Mouse (Mus musculus) gastrocnemius, postnatal 10 days (tissue): ENCODE data around the gene Adrm1. TPM values are rescaled to one million over a fixed set of nuclear protein-coding genes. Genes with fewer than 3 reads are reported as not detected.

ENCODE experiments used
- DNase-seq: peaks from one replicate; pipeline ENCODE4 v3.0.0; 2021; ENCODE audit warnings: mixed read lengths
- total RNA-seq, 2 experiments: library from RNA; stranded (reverse); gene quantifications; 2 replicates each; pipeline ENCODE4 v1.2.3; 2021

Gene Adrm1
- total RNA-seq, 2 experiments from 2014 or later = 97.8 to 108 TPM

DNA sequence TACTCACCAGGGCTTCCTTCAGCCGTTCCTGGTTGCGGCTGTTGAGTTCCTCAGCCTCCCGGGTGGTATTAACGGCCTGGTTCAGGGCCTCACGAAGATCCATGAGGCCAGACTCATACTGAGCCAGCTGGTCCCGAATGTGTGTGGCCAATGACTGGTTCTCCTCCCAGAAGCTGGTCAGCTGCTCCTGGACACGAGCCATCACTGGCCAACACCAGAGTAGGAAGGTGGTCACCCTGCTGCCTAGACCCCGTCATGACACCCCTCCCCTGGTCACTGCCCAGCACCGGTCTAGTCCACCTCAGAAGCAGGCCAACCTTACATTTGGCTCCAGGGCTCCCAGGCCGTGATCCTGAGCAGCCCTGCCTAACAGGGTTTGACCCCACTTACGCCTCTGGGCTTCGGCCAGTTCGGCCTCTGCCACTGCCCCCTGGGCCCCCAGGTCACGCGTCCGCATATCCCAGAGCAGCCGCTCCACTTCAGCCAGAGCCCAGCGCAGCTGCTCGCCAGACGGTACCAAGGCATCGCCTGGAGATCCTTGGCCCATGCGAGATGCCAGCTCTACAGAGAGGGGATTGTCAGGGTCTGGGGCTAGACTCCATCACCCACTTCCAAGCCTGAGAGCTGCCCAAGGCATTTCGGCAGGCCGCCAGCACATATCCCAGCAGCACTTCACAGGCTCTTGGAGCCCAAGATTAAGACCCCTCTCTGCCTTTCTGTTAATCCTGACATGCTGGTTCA lies 12.9 kb downstream of the Adrm1 start:
- DNase-seq = peak; percentile 51

DNA sequence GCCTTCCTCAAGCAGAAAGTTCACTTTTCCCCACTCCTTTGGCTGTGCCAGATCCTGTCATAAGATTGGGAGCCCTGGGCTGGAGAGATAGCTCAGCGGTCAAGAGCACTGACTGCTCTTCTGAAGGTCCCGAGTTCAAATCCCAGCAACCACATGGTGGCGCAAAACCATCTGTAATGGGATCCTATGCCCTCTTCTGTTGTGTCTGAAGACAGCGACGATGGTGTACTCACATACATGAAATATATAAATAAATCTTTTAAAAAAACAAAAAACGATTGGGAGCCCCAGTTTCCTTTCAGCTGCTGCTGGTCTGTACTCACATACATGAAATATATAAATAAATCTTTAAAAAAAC lies 13.4 kb downstream of the Adrm1 start:
- no peak for DNase-seq

DNA sequence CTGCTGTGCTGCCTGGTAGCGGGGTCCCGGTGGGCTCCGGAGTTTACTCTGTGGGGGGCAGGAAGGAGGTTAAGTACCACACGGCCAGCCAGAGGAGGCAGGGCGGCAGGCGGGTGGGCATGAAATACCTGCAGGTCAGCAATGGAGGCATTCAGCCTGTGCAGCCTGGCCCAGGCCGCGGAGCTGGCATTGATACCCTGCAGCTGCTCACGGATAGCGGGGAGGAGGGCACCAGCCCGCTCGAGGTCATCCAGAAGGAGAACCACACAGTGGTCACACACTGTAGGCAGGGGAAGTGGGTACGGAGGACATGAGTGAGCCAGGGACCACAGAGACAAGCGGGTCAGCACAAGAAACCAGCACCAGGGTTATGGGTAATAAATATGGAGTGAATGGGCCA lies 14.4 kb downstream of the Adrm1 start:
- DNase-seq = peak; percentile 64

DNA sequence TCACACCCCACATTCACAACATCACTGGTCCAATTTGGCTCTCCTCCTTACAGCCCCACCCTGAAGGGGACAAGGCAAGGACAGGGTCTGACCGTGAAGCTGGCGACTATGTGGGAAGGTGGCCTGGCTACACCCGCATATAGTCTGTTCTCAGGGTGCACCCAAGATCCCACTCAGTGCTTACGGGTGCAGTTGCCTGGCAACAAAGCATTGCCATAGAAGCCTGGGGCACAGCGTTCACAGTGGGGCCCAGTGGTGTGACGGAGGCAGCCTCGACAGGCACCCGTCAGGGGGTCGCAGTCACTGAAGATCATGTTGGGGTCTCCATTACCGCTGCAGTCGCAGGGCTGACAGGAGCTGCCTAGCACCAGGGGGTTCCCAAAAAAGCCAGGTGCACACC lies 16.1 kb downstream of the Adrm1 start:
- DNase-seq = no peak

DNA sequence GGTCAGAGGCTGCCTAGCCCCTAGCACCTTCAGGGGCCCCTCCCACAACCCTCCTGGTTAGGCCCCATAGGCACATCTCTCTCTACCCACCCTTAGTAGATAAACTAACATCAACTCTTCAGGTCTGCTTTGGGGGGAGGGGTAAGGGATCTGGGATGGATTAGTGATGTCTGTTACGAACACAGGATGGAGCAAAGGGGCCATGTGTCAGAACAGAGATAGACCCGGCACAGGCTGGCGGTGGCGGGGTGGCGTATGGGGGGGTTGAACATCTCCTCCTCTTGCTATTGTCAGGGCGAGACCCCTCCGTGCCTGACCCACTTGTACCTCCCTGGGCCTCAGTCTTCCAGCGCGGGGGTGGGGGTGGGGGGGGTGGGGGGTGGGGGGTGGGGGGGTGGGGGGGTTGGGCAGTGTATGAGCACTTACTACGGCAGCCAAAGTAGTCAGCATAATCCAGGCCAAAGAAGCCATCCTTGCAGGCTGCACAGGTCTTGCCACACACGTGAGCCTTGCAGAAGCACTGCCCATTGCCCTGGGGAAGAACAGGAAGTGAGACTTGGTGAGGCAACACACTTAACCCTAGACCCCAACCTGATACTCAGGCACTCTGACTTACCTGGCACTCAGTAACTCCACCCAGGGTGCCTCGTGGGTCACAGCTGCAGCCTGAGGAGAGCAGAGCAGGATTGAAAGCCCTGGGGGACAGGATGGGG lies 25.5 kb downstream of the Adrm1 start:
- DNase-seq = no peak

DNA sequence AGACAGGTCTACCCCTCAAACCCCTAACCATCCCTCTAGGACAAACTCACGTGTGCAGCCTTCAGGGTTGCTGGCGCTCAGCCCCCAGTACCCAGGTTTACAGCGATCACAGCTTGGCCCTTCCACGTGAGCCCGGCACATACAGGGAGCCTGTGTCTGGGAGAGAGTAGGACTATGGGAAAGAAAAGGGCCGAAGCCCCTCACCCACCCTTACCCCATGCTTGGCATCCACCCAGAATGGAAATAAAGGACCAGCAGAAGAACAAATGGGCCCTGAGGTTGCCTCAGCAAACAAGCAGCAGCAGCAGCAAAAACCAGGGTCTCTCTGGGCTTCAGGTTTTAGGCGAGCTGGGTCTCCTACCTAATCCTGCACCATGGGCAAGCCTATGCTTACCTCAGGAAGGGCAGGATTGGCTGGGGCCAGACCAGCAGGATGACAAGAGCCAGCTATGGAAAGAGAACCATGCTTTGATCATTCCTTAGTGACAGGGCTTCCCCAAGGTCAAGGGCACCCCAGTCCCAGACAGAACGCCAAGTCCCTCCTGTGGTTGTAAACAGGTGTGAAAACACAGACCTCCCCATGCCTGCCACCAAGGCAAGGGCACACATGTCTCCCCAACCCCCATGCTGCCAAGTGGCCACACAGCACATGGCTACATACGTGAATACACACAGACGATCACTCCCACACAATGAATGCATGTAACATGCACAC lies 26.2 kb downstream of the Adrm1 start:
- DNase-seq = no peak

DNA sequence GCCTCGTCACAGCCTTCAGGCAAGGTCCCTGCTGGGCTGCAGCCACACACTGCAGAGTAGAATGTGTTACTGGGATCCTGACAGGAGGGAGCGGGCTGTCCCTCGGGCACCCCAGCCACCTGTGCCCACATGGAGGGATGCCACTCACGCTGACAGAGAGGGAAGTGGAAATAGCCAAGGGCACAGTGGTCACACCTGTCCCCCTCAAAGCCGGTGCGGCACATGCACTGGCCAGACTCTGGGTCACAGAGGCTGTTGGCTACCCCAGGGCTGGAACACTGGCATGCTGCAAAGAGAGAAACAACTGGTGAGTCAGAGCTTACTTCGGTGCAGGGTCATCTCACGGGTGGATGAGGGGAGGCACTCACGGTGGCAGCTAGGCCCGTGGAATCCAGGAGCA lies 27.5 kb downstream of the Adrm1 start:
- no peak for DNase-seq

DNA sequence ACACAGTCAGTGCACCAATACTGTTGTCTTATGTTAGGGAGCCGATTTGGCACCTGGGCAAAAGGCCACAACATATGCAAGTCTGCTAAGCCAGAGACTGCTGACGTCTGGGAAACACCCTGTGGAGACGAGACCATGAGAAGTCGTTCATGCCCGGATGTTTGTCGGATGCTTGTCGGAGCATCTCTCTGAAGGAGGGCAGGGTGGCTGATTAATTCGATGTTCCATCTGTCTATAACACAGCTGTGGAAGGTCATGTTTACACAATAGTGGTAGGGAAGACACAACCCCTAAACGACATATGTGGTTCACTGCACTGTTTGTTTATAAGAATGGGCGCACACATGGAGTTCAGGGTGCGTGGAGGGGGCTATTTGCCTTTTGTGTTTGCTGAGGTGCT lies 29.4 kb downstream of the Adrm1 start:
- no peak for DNase-seq

DNA sequence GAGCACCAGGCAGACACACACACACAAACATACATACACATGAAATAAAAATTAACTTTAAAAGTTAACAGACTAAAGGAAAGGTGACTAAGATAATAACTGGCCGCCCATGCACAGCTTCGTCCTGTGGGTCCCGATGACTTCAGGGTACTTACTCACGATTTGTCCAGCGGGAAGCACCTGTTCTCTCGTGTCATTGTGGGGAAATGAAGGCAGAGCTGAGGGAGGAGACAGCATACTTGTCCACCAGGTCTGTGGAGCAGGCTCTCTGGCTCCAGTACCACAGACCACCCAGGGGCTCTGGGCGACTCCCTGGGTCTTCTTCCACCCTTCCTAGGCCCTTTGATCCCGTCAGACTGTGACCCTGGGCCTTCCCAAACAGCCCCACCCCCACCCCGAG lies 30.0 kb downstream of the Adrm1 start:
- DNase-seq = no peak

DNA sequence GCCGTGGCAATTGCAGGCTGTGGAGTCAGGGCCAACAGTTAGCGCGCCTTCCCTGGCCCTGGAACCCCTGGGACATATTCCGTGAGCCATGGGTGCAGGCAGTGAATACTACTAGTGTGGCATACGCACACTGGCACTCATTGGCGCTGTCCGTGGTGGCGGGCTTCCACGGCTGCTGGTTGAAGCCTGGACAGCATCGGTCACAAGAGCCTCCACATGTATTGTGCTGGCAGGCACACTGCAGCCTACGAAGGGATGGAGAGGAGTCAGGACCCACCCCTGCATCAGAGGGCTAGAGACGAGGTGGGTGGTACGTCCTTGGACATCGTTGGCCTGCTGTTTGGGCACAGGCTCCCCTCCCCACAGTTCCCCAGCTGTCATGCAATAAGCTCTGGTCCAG lies 31.0 kb downstream of the Adrm1 start:
- no peak for DNase-seq

DNA sequence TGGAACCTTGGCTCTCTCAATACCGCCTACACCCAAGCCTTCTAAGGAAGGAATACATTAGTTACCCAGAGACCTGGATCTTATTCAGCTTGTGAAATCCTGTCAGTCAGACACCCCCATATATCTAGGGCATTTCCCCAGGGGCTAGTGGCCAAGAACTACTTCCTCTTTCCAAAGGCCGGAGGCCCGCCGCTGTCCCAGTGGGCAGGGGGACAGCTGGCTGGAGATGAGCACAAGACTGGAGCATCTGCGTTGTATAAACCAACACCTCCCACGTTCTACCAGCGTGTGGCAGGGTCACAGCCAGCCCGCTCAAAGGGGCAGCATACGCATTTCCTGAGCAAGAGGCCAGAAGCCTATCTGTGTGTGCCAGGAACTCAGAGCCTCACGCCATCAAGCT lies 31.5 kb downstream of the Adrm1 start:
- DNase-seq = no peak

DNA sequence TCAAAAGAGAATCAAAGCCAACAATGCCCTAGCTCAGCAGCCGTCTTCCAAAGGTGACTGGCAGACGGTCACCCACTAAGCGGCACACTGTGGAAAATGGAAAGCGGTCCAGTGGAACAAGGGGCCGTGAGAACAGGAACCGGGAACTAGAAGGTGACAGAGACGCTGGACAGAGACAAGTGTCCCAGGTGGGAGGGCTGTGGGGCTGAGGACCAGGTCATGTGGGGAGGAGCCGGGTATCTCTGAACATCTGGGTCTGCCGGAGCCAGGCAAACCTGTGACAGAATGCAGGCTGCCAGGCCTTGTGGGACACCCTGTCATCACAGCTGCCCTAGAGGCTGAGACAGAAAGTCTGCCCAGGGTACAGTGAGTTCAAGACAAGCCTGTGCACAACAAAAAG lies 33.2 kb downstream of the Adrm1 start:
- no peak for DNase-seq

DNA sequence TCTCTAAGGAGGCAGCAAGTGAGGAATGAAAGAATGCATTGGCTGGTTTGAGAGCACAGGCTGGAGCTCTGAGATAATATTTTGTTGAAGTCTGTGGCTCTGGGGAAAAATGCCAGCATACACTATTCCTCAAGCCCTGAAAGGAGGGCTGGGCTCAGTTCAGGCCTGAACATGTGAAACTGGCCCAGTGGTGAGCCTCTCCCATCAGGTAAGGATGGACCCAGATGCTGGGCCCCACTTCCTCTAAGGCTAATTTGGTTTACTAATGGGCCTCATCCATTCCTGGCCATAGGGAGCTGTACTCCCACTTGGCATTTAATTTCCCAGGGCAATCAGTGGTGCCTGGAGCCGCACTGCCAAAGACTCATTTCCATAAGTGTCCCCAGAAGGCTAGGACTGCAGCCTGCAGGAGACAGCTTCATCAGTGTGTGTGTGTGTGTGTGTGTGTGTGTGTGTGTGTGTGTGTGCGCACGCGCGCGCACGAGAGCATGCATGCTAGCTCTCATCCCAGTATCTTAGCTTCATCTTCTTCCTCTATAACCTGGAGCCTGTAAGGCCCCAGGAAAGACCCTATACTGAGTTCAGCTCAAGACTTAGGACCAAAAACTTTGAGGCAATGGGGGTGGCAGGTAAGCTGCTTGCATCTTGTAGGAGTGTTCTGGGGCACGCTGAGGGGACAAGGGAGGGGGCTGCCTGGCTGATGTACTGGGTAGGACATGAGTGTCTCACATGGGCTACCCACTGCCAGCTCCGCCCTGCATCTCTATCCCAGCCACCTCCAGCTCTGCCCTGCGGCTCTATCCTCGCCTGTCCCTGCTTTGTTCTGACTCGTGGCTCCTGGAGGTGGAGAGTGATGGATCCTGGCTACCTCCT lies 34.0 kb downstream of the Adrm1 start:
- no peak for DNase-seq

DNA sequence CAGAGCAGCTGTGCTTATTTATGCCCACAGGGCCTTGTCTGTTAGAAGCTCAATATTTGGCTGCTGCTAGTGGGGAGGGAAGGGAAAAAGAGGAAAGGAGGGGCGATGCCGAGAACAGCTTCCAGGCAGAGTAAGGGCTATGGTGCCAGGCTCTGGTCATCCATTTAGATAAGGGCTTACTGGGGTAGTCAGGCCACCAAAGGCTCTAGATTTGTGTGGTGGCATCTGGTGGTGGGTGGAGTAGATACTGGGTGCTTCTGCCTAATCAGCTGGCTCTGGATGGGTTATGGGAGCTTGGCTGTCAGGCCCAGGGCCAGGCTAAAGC lies 34.6 kb downstream of the Adrm1 start:
- no peak for DNase-seq

DNA sequence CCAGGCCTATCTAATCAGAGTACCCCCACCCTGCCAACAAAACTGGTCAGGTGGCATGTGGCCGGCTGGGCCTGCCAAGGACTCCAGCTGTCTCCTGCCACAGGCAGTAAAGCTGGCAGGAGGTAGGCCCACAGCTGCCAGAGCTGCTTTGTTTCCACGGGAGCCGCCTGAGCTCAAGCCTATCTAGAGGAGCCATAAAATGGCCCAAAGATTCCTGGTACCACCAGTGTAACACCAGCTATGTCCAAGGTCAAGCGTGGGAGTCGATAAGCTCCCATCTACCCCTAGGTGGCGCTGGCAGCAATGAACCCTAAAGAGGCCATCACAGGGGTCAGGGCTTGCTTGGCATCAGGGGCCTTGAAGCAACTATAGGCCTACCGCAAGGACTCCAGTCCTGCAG lies 36.6 kb downstream of the Adrm1 start:
- peak; percentile 73 for DNase-seq

DNA sequence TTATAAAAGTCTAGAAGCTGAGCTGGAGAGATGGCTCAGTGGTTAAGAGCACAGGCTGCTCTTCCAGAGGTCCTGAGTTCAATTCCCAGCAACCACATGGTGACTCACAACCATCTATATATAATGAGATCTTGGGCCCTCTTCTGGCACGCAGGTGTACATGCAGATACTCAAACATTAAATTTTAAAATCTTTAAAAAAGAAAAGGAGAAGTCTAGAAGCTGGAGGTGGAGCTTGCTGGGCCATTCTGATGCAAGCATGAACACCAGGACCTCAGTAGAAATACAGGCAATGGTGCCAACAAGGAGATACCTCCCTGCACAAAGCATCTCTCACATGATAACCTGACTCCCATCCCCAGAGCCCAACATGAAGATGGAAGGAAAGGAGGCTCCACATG lies 37.7 kb downstream of the Adrm1 start:
- no peak for DNase-seq

DNA sequence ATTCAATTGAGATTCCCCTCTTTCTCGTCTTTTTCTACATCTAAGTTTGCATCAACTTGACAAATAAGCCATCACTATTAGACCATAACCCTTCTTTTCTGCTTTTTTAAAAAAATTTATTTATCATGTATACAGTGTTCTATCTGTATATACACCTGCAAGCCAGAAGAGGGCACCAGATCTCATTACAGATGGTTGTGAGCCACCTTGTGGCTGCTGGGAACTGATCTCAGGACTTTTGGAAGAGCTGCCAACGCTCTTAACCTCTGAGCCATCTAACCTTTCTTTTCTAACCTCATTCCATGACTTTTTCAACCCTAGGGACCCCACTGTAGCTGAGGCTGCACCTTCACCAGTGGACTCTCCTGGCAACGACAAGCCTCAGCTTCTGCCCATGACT lies 41.0 kb downstream of the Adrm1 start:
- DNase-seq = no peak

DNA sequence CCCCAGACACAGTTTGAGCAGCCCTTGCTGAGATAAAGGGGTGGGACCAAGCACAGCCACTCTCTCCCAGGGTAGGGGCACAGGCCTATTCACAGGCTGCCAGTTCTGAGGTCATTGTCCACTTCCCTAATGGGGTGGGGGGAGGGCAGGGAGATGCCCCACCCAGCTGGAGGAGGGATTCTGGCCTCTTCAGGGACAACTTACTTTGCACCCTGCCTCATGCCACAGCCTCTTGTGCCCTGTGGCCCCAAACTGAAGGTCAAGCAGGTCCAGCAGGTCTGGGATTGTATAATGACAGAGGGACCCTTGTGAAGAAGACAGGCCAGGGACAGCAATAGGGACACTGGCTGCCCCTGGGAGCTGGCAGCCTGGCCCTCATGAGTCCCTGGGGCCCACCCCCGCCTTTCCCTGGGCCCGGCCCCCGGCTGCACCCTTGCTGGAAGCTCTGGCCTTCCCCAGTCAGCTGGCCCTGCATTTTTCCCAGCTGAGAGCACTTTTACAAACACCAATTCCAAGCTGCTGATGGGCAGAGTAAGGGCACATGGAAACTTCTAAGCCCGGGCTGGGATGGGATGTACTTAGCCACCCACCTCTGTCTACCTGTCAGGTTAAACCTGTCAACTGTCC lies 43.2 kb downstream of the Adrm1 start:
- no peak for DNase-seq

DNA sequence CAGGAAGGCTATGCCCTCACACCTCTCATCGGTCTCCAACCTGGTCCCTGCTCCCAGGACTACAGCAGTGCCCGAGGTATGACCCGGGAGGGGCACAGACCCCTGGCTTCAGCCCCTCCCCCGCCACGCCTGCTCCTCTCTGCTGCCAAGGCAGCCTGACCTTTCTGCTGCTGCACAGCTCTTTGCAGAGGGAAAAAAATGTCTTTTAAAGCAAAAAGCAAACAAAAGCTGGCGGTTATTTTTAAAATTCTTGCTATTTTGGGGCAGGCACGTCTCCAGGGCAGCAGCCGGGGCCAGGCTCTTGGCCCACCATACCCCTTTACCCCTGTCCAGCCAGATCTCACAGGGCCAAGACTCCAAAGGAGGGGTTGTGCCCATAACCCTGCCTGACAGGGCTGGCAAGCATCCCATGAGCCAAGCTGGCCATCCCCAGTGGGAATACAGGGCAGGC lies 43.8 kb downstream of the Adrm1 start:
- peak; percentile 43 for DNase-seq

DNA sequence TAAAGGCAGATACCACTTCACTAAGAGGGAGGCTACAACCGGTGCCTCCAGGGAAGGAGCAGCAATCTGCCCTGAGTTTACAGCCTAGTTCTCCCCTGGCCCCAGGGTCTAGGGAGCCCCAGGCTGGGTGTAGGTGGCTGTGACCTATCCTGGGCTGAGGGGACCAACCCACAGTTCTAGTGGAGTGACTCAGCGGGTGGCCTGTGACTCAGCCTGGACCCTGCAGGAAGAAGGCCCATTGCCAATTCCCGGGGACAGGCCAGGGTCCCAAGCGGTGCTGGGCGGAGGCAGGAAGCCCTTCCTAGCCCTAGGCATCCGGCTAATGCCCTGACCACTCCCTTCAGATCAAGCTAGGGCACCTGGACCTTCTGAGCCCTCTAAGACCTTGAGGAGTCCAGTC lies 44.7 kb downstream of the Adrm1 start:
- DNase-seq = no peak

DNA sequence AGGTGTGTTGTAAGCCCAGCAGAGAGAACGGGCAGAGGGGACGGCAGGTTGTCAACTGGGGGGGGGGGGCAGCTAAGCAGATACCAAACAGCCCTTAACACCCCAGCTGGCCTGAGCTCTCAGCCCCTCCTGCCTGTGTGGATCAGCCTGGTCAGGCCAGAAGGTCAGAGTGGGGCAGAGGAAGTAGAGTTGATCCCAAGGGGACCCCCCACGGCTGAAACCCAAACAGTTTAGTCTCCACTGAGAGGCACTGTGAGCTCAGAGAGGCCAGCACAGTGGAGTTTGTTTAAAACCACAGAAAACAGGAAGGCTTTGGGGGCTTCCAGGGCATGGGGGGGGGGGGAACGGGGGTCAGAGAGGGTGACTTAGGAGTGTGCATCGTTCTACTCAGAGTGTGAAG lies 45.6 kb downstream of the Adrm1 start:
- no peak for DNase-seq

DNA sequence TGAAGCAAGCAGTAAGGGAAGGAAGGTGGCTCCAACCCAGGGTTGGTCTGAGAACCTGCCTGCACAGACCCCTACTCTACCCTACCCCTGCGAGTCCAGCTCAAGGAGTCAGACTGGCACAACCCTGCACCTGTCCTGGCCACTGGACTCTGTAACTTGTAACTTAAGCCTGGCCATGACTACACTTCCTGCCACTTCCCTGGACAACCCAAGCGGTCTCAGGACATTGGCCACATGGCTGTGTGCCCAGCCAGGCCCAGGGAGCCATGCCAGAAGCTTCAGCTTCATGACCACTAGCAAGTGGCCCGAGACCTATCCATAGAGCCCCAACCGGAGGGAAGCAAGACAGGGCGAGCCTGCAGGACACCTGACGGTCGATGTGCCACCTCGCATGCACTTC lies 46.3 kb downstream of the Adrm1 start:
- DNase-seq = peak; percentile 86
